Mouse (Mus musculus) liver, embryonic 15.5 days (tissue): ENCODE results near the gene Ccdc8. TPM values are rescaled to one million over a fixed set of nuclear protein-coding genes. Genes with fewer than 3 reads are reported as not detected.

ENCODE experiments used
- ATAC-seq: fragments of 200-750 bp; cut with Nextera tagmentation; 2 replicates; pipeline ENCODE4 v1.8.0; 2017; ENCODE audit warnings: moderate number of reproducible peaks, mild to moderate bottlenecking, moderate library complexity; ENCODE audit not compliant: insufficient read depth
- H3K27ac ChIP-seq: fragments of 300-500 bp; sonication (generic); replicated peaks from 2 replicates; pipeline ENCODE4 v1.5.1; 2015; ENCODE audit warnings: mild to moderate bottlenecking, inconsistent platforms
- H3K27me3 ChIP-seq: fragments of 300-500 bp; sonication (generic); 2 replicates; pipeline ENCODE4 v1.6.1; 2015; ENCODE audit warnings: mild to moderate bottlenecking, inconsistent platforms
- H3K36me3 ChIP-seq: fragments of 300-500 bp; sonication (generic); replicated peaks from 2 replicates; pipeline ENCODE4 v1.6.1; 2015; ENCODE audit warnings: moderate library complexity, mild to moderate bottlenecking, inconsistent platforms
- H3K4me1 ChIP-seq: fragments of 300-500 bp; sonication (generic); replicated peaks from 2 replicates; pipeline ENCODE4 v1.6.1; 2015; ENCODE audit warnings: inconsistent platforms
- H3K4me2 ChIP-seq: fragments of 300-500 bp; sonication (generic); 2 replicates; pipeline ENCODE4 v1.6.1; 2015; ENCODE audit warnings: moderate library complexity, mild to moderate bottlenecking, inconsistent platforms
- H3K4me3 ChIP-seq: fragments of 300-500 bp; sonication (generic); replicated peaks from 2 replicates; pipeline ENCODE4 v1.5.1; 2015; ENCODE audit warnings: mild to moderate bottlenecking, inconsistent platforms
- H3K9ac ChIP-seq: fragments of 300-500 bp; sonication (generic); 2 replicates; pipeline ENCODE4 v1.6.1; 2015; ENCODE audit warnings: moderate library complexity, mild to moderate bottlenecking, inconsistent platforms
- H3K9me3 ChIP-seq: fragments of 300-500 bp; sonication (generic); replicated peaks from 2 replicates; pipeline ENCODE4 v1.6.1; 2016; ENCODE audit warnings: inconsistent platforms
- WGBS: fragments of 180-500 bp; shearing (Covaris S2); methylation state at CpG from one replicate; pipeline ENCODE4 v1.1.7; 2015; ENCODE audit warnings: mixed read lengths; ENCODE audit not compliant: insufficient replicate concordance; 5-methylcytosine and 5-hydroxymethylcytosine counted together
- polyA plus RNA-seq: library from polyadenylated mRNA; unstranded; fragments of >200 nt; fragmentation: Nextera tagmentation; extraction: Ambion mirVana; gene quantifications from 2 replicates; pipeline ENCODE4 v1.2.1, GENCODE M21; 2015

Gene Ccdc8
- polyA plus RNA-seq, 1 experiment from 2014 or later = 3.7 TPM

DNA sequence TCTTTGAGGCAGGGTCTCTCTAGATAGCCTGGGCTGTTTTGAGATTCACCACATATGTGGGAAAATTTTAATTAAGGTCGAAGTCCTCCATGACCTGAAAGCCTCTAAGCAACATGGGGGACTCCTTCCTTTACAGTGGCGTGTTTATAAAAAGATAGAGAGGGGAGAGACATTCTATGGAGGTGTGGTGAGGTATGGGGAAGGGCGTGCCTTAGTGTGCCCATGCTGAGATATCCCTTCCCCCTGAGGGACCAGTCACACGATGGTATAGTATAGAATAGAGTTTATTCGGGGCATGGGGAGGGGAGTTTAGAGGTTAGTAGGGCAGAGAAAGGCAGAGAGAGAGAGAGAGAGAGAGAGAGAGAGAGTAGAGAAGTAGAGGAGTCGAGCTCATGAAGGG lies 14.3 kb upstream of the Ccdc8 start:
- Histone ChIP-seq H3K4me1 (peaks cover 33% of the 10 kb centered on the region), H3K27ac (peak overlapping the region; percentile 29), H3K4me2 (peak overlapping the region; percentile 46), H3K9ac (no peak overlapping the region), H3K36me3 (no peaks in the 10 kb centered on the region), H3K9me3 (no peaks in the 10 kb centered on the region), H3K4me3 (no peak overlapping the region), H3K27me3 (no peaks in the 10 kb centered on the region)
- 32% methylated on average over 6 of the region's 6 CpGs for WGBS
- peak; percentile 87 for ATAC-seq

GRCm38 (mm10) chr7:16978593-16978992 lies 13.9 kb upstream of the Ccdc8 start:
- WGBS = 66% methylated on average over 3 of the region's 3 CpGs
- H3K36me3 ChIP-seq = no peaks in the 10 kb centered on the region
- H3K27me3 ChIP-seq = no peaks in the 10 kb centered on the region
- 0 out of 2 replicates have a peak overlapping the region, but pooled peaks have one; percentile 29 for H3K27ac ChIP-seq
- peak overlapping the region; percentile 46 for H3K4me2 ChIP-seq
- peak; percentile 56 for ATAC-seq
- peaks cover 33% of the 10 kb centered on the region for H3K4me1 ChIP-seq
- H3K9ac ChIP-seq = no peak overlapping the region
- H3K9me3 ChIP-seq = no peaks in the 10 kb centered on the region
- H3K4me3 ChIP-seq = no peak overlapping the region

- peak overlapping the region; percentile 72; the same call in 1 of the 2 replicates for H3K27ac ChIP-seq
- ATAC-seq = peak; percentile 30
- no peaks in the 10 kb centered on the region for H3K36me3 ChIP-seq
- H3K9ac ChIP-seq = peak overlapping the region; percentile 50
- no peaks in the 10 kb centered on the region for H3K27me3 ChIP-seq
- peak overlapping the region; percentile 61 for H3K4me2 ChIP-seq
- H3K9me3 ChIP-seq = no peaks in the 10 kb centered on the region
- H3K4me3 ChIP-seq = peak overlapping the region; percentile 36
- H3K4me1 ChIP-seq = peaks cover 30% of the 10 kb centered on the region
- WGBS = under 1% methylated on average over 12 of the region's 12 CpGs
Observed at GRCm38 (mm10) chr7:16980348-16980747, 12.2 kb upstream of the Ccdc8 start.

DNA sequence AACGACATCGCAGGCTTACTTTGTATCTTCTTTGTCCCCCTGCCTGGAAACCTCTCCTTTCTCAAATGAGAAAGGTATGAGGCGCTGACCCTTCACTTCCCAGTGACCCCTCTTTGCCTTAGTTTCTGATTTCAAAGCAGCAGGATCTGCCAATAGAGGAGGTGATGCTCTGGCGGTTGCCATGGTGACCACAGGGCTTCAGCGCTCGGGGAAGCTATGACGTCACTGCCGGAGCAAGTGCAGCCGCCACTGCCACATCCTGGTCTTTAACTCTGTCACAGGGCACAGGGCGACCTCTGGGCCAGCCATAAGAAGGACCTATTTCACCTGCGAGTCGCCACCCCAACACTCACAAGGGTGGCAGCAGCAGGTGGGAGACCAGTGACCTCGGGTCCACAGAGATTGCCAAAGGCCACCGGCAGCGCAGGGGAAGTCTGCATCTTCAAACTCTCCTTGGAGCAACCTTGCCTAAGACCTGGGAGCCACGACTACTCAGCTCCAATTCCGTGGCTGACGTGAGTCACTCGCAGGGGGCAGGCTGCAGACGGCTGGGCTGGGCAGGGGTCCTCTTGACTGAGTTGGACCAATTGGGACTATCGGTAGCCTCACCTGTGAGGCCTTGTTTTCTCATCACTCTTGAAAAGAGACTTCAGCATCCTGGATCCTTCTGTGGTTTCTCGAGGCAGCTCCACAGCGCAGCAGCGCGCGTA lies 9.5 kb upstream of the Ccdc8 start, which contains the start of gene Gm42372:
Gm42372 (plus strand) TSS at position 228 of the 710 bp plus-strand sequence.
- no peaks in the 10 kb centered on the region for H3K36me3 ChIP-seq
- H3K4me1 ChIP-seq = peaks cover 23% of the 10 kb centered on the region
- no peaks in the 10 kb centered on the region for H3K27me3 ChIP-seq
- H3K9ac ChIP-seq = no peak within 1 kb of the TSS
- H3K4me3 ChIP-seq = no peak within 1 kb of the TSS
- no peak for ATAC-seq
- H3K27ac ChIP-seq = no peak within 1 kb of the TSS
- no peaks in the 10 kb centered on the region for H3K9me3 ChIP-seq
- WGBS = 32% methylated on average over 26 of the region's 26 CpGs
- H3K4me2 ChIP-seq = no peak within 1 kb of the TSS

DNA sequence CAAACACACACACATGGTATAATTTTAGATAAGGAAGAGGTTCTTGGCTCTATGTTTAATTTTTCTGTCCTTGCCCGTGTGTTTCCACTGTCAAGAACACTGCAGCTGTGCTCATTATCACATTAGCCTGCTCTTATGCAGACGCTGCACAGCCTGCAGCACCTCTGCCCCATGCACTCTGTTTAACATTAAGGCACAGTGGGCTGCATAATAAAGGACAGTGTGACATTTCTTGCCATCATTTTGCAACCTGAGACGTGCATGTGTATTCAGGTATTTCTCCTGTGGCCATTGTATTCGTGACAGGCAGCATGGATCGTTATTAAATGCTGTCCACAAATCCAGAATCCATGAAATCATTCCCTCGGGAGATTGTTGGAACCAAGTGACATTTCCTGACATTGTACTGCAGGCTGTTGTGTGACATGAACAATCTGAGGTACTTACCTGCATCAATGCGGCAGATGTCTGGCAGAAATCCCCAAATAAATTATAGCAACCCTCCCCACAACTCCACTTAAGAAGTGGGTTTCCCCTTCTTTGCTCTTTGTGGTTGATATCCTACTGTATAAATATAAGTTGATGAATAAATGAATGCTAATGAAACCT lies 4.9 kb upstream of the Ccdc8 start:
- Histone ChIP-seq H3K27ac (no peak overlapping the region), H3K36me3 (no peaks in the 10 kb centered on the region), H3K4me1 (peaks cover 10% of the 10 kb centered on the region), H3K9ac (no peak overlapping the region), H3K4me3 (no peak overlapping the region), H3K27me3 (no peaks in the 10 kb centered on the region), H3K4me2 (no peak overlapping the region), H3K9me3 (no peaks in the 10 kb centered on the region)
- ATAC-seq = no peak
- WGBS = 60% methylated on average over 7 of the region's 7 CpGs

DNA sequence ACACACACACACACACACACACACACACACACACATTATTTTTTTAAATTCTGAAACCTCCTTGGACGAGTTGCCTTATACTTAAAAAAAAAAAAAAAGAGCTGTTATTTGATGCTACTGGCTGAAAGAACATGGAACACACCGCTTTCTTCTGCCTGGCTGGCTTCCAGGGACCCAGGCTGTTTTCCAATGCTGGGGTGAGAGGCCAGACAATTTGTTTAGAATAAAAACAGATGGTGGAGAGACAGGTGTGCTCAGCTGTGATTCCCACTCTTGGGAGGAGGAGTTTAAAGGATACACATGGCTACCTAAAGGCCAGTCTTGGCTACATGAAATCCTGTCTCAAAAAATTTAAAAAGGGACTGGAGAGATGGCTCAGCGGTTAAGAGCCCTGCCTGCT lies 4.1 kb upstream of the Ccdc8 start:
- no peak for ATAC-seq
- no peak overlapping the region for H3K4me3 ChIP-seq
- 65% methylated on average over 3 of the region's 3 CpGs for WGBS
- no peak overlapping the region for H3K4me2 ChIP-seq
- no peaks in the 10 kb centered on the region for H3K36me3 ChIP-seq
- no peak overlapping the region for H3K27ac ChIP-seq
- H3K27me3 ChIP-seq = peaks cover under 1% of the 10 kb centered on the region; the same call in 1 of the 2 replicates
- no peak overlapping the region for H3K9ac ChIP-seq
- H3K4me1 ChIP-seq = peaks cover 12% of the 10 kb centered on the region
- H3K9me3 ChIP-seq = no peaks in the 10 kb centered on the region

GRCm38 (mm10) chr7:16990006-16990744 lies 2.3 kb upstream of the Ccdc8 start:
- no peak overlapping the region; the same call in 1 of the 2 replicates for H3K4me3 ChIP-seq
- ATAC-seq = no peak
- WGBS = 21% methylated on average over 15 of the region's 15 CpGs
- H3K9ac ChIP-seq = no peak overlapping the region; the same call in 1 of the 2 replicates
- H3K4me1 ChIP-seq = peaks cover 29% of the 10 kb centered on the region
- peak overlapping the region; percentile 40 for H3K4me2 ChIP-seq
- peak overlapping the region; percentile 24; the same call in 1 of the 2 replicates for H3K27ac ChIP-seq
- H3K9me3 ChIP-seq = no peaks in the 10 kb centered on the region
- H3K36me3 ChIP-seq = no peaks in the 10 kb centered on the region
- peaks cover 19% of the 10 kb centered on the region for H3K27me3 ChIP-seq

- H3K4me2 ChIP-seq = no peak overlapping the region
- no peak overlapping the region for H3K4me3 ChIP-seq
- H3K9me3 ChIP-seq = no peaks in the 10 kb centered on the region
- 55% methylated on average over 18 of the region's 18 CpGs for WGBS
- H3K27ac ChIP-seq = no peak overlapping the region; the same call in 1 of the 2 replicates
- no peak overlapping the region for H3K9ac ChIP-seq
- no peaks in the 10 kb centered on the region for H3K36me3 ChIP-seq
- no peak for ATAC-seq
- peaks cover 41% of the 10 kb centered on the region for H3K4me1 ChIP-seq
- peaks cover 23% of the 10 kb centered on the region for H3K27me3 ChIP-seq
Observed at GRCm38 (mm10) chr7:16991681-16992450, 642 bp upstream of the Ccdc8 start.

GRCm38 (mm10) chr7:16993651-16994399 lies 1.3 kb downstream of the Ccdc8 start:
- Histone ChIP-seq H3K4me3 (peak overlapping the region; percentile 56), H3K36me3 (no peaks in the 10 kb centered on the region), H3K27me3 (peaks cover 23% of the 10 kb centered on the region), H3K4me1 (peaks cover 53% of the 10 kb centered on the region), H3K27ac (peak overlapping the region; percentile 53; the same call in 1 of the 2 replicates), H3K4me2 (peak overlapping the region; percentile 64), H3K9me3 (no peaks in the 10 kb centered on the region), H3K9ac (peak overlapping the region; percentile 40)
- 2% methylated on average over 27 of the region's 27 CpGs for WGBS
- peak; percentile 84 for ATAC-seq

- WGBS = 7% methylated on average over 20 of the region's 20 CpGs
- Histone ChIP-seq H3K36me3 (no peaks in the 10 kb centered on the region), H3K4me3 (peak overlapping the region; percentile 56), H3K27ac (peak overlapping the region; percentile 53; the same call in 1 of the 2 replicates), H3K27me3 (peaks cover 23% of the 10 kb centered on the region), H3K9ac (peak overlapping the region; percentile 40), H3K4me2 (peak overlapping the region; percentile 64), H3K9me3 (no peaks in the 10 kb centered on the region), H3K4me1 (peaks cover 58% of the 10 kb centered on the region)
- no peak for ATAC-seq
Observed at GRCm38 (mm10) chr7:16994400-16994799, 1.9 kb downstream of the Ccdc8 start.
